Mouse (Mus musculus) olfactory bulb, adult 2 months (tissue): ENCODE results near the gene Pyroxd2.

Experiments used
- CTCF ChIP-seq: fragments of 200-500 bp; IDR thresholded peaks from 2 replicates; pipeline ENCODE4 v1.5.1; 2012; ENCODE audit warnings: low read depth, mild to moderate bottlenecking, low read length, moderate library complexity; ENCODE audit not compliant: insufficient read depth
- POLR2A ChIP-seq: fragments of 200-500 bp; IDR thresholded peaks from 2 replicates; pipeline ENCODE4 v1.6.1; 2012; ENCODE audit warnings: mild to moderate bottlenecking, low read depth, low read length, moderate library complexity; ENCODE audit not compliant: insufficient read depth

DNA sequence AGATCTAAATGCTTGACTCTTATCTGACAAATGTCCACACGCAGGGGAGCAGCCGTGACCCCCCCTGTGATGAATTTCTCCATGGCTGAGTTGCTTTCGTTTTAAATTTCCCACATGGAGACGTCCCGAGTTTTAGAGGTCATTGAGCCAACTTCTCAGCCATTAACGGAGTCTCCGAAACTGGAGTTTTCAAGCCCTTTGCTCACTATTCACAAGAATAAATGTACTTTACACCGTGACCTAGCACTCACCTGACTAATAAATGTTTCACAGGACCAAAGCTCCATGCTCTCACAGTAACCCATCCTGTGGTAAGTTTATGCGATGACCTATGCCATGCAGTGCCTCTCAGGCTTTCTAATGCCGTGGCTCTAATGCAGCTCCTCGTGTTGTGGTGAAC lies 2.4 kb downstream of the Pyroxd2 start:
- TF ChIP-seq CTCF: no peak
- TF ChIP-seq POLR2A: no peak
